Mouse (Mus musculus) brain, embryonic 14.5 days (tissue): ENCODE measurements around the gene Hjurp.

Experiments used
- CTCF ChIP-seq: fragments of 200-500 bp; IDR thresholded peaks from 2 replicates; pipeline ENCODE4 v1.5.1; 2012; ENCODE audit warnings: inconsistent platforms, mild to moderate bottlenecking, moderate library complexity, borderline replicate concordance; ENCODE audit not compliant: insufficient read depth, insufficient read length; ENCODE audit errors: extremely low read depth
- POLR2A ChIP-seq: fragments of 200-500 bp; IDR thresholded peaks from 2 replicates; pipeline ENCODE4 v1.6.1; 2012; ENCODE audit warnings: mild to moderate bottlenecking, inconsistent platforms, borderline replicate concordance; ENCODE audit not compliant: poor library complexity, insufficient read depth, insufficient read length, severe bottlenecking; ENCODE audit errors: extremely low read depth

- TF ChIP-seq CTCF (no peak), POLR2A (no peak)
Measured at GRCm38 (mm10) chr1:88226670-88227379, 50.6 kb downstream of the Hjurp start, which contains the start of gene Mroh2a.
